Mouse (Mus musculus) myocyte (in vitro differentiated cells): ENCODE data around the gene Edaradd. TPM values are rescaled to one million over a fixed set of nuclear protein-coding genes. Genes with fewer than 3 reads are reported as not detected.
"Not testable (repeated sequence)": the region's sequence is repeated elsewhere in the genome, so short reads cannot be mapped to it uniquely, and the experiment has no call there.

ENCODE experiments used
- H3K27me3 ChIP-seq: one replicate; pipeline ENCODE4 v1.6.1; 2011; ENCODE audit not compliant: control insufficient read depth, insufficient read depth, insufficient read length
- H3K36me3 ChIP-seq: one replicate; pipeline ENCODE4 v1.6.1; 2011; ENCODE audit not compliant: control insufficient read depth, insufficient read depth
- H3K4me2 ChIP-seq: one replicate; pipeline ENCODE4 v1.6.1; 2011; ENCODE audit warnings: low read depth, control low read depth
- H3K4me3 ChIP-seq: one replicate; pipeline ENCODE4 v1.5.1; 2011; ENCODE audit warnings: mild to moderate bottlenecking, control low read depth, moderate library complexity
- H3K79me2 ChIP-seq: one replicate; pipeline ENCODE4 v1.6.1; 2011; ENCODE audit not compliant: control insufficient read depth, insufficient read depth
- H3ac ChIP-seq: one replicate; pipeline ENCODE4 v1.6.1; 2011; ENCODE audit not compliant: control insufficient read depth, insufficient read length
- CEBPB ChIP-seq: IDR thresholded peaks from 2 replicates; pipeline ENCODE4 v1.6.1; 2011; ENCODE audit warnings: mild to moderate bottlenecking, moderate library complexity; ENCODE audit not compliant: poor library complexity, insufficient read depth, severe bottlenecking
- E2F4 ChIP-seq: IDR thresholded peaks from one replicate; pipeline ENCODE4 v1.6.1; 2011; ENCODE audit warnings: mild to moderate bottlenecking, control low read depth, moderate library complexity; ENCODE audit not compliant: insufficient read depth
- MAX ChIP-seq: IDR thresholded peaks from one replicate; pipeline ENCODE4 v1.6.1; 2011; ENCODE audit warnings: low read depth, mild to moderate bottlenecking, control low read depth
- MYOD1 ChIP-seq, 3 experiments: IDR thresholded peaks; one replicate each; pipeline ENCODE4 v1.6.1; 2011; ENCODE audit warnings: control low read depth in 2 of 3, low read depth in 2 of 3, mild to moderate bottlenecking in 2 of 3, moderate library complexity in 1 of 3; ENCODE audit not compliant: insufficient read length in 2 of 3, control insufficient read depth in 1 of 3
- MYOG ChIP-seq, 3 experiments: IDR thresholded peaks; one replicate each; pipeline ENCODE4 v1.6.1; 2011; ENCODE audit warnings: control low read depth in 2 of 3, low read depth in 2 of 3, mild to moderate bottlenecking in 2 of 3; ENCODE audit not compliant: insufficient read length in 2 of 3, control insufficient read depth in 1 of 3, insufficient read depth in 1 of 3
- POLR2A ChIP-seq: IDR thresholded peaks from one replicate; pipeline ENCODE4 v1.6.1; 2011; ENCODE audit warnings: low read depth, mild to moderate bottlenecking, control low read depth, moderate library complexity; ENCODE audit not compliant: insufficient read length
- POLR2AphosphoS2 ChIP-seq: IDR thresholded peaks from one replicate; pipeline ENCODE4 v1.6.1; 2011; ENCODE audit warnings: low read depth, control low read depth; ENCODE audit not compliant: insufficient read length
- REST ChIP-seq: IDR thresholded peaks from one replicate; pipeline ENCODE4 v1.6.1; 2011; ENCODE audit warnings: mild to moderate bottlenecking, control low read depth, moderate library complexity; ENCODE audit not compliant: insufficient read depth, insufficient read length
- SRF ChIP-seq: IDR thresholded peaks from one replicate; pipeline ENCODE4 v1.6.1; 2011; ENCODE audit warnings: low read depth; ENCODE audit not compliant: control insufficient read depth, insufficient read length
- TCF12 ChIP-seq: IDR thresholded peaks from one replicate; pipeline ENCODE4 v1.6.1; 2011; ENCODE audit warnings: mild to moderate bottlenecking, control low read depth; ENCODE audit not compliant: poor library complexity, insufficient read depth, severe bottlenecking
- TCF3 ChIP-seq: IDR thresholded peaks from one replicate; pipeline ENCODE4 v1.6.1; 2011; ENCODE audit warnings: low read depth, control low read depth; ENCODE audit not compliant: insufficient read length
- USF1 ChIP-seq: IDR thresholded peaks from one replicate; pipeline ENCODE4 v1.6.1; 2011; ENCODE audit warnings: low read depth, mild to moderate bottlenecking, control low read depth, moderate library complexity
- polyA plus RNA-seq: library from polyadenylated mRNA; unstranded; fragments of >200 nt; fragmentation: generic; extraction: Trizol; gene quantifications from one replicate; pipeline ENCODE4 v1.2.1, GENCODE M21; 2012; ENCODE audit warnings: missing spikeins

Gene Edaradd
- polyA plus RNA-seq, 1 experiment, result not detected

DNA sequence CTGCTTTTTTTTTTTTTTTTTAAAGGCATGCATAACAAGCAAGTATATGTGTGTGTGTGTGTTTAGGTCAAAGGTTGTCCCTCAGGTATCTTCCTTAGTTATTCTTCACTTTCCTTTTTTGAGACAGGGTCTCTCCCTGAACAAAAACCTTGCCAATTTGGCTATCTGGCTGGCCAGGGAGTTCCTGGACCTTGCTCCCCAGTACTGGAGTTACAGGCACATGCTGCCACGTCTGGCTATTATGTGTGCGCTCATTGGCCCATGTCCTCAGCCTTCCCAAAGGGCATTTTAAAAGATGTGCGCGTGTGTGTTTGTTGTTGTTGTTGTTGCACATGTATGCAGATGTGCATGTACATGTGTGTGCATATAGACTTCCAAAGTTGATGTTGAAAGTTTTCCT lies 43.4 kb downstream of the Edaradd start:
- no peak overlapping the region for H3K4me3 ChIP-seq
- H3K27me3 ChIP-seq, result peaks cover 5% of the 10 kb centered on the region
- no peak overlapping the region for H3ac ChIP-seq
- TF ChIP-seq MAX (no peak), POLR2A (no peak), CEBPB (no peak), REST (no peak), TCF3 (no peak), E2F4 (no peak), MYOG (IDR thresholded peaks at IDR 0.05; ENCODE audit: control insufficient read depth in 1 of 3, insufficient read depth in 1 of 3, insufficient read length in 2 of 3, low read depth in 2 of 3) (no peak), SRF (no peak), POLR2AphosphoS2 (no peak), MYOD1 (IDR thresholded peaks at IDR 0.05; ENCODE audit: control insufficient read depth in 1 of 3, insufficient read length in 2 of 3, low read depth in 2 of 3) (no peak), TCF12 (no peak), USF1 (no peak)
- no peak overlapping the region for H3K4me2 ChIP-seq
- H3K79me2 ChIP-seq, result no peaks in the 10 kb centered on the region
- H3K36me3 ChIP-seq, result no peaks in the 10 kb centered on the region

- Histone ChIP-seq H3K4me2 (no peak overlapping the region), H3K4me3 (no peak overlapping the region), H3ac (no peak overlapping the region), H3K79me2 (no peaks in the 10 kb centered on the region), H3K27me3 (no peaks in the 10 kb centered on the region), H3K36me3 (no peaks in the 10 kb centered on the region)
- TF ChIP-seq TCF12 (no peak), MAX (no peak), REST (no peak), USF1 (no peak), CEBPB (no peak), MYOG (IDR thresholded peaks at IDR 0.05; ENCODE audit: control insufficient read depth in 1 of 3, insufficient read depth in 1 of 3, insufficient read length in 2 of 3, low read depth in 2 of 3) (no peak), E2F4 (no peak), TCF3 (no peak), POLR2A (no peak), MYOD1 (IDR thresholded peaks at IDR 0.05; ENCODE audit: control insufficient read depth in 1 of 3, insufficient read length in 2 of 3, low read depth in 2 of 3) (no peak), POLR2AphosphoS2 (no peak), SRF (no peak)
These were observed 45.0 kb downstream of the Edaradd start for GRCm38 (mm10) chr13:12475239-12475638.

DNA sequence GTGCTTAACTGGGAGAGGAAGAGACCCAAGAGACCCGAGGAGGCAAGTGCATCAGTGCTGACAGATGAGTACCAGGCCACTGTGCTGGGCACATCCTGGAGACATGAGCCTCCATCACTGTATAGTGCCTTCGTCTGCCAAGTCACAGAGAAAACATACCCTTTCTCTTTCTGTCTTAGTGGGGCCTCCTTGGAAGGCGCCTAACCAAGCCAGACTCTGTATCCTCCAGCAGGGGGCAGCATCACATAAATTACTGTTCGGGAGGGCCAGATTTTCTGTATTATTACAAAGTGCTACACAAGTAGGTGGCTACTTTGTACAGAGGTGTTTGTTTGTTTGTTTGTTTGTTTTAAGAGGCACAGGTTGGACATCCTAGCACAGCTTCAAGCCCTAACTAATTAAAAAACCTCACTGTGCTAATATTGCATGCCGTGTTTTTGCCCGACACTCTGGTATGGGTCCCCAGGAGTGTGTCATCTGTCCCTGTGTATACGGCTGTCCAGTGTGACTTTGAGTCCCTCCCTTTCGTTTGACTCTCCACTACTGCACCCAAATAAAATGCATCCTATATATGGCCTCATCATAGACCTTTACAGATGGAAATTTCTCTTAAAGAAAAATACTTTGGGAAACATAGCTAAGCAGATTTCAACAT lies 46.4 kb downstream of the Edaradd start:
- Histone ChIP-seq H3K79me2 (no peaks in the 10 kb centered on the region), H3K36me3 (no peaks in the 10 kb centered on the region), H3ac (no peak overlapping the region), H3K27me3 (no peaks in the 10 kb centered on the region), H3K4me3 (no peak overlapping the region), H3K4me2 (no peak overlapping the region)
- no peak for TF ChIP-seq POLR2AphosphoS2
- no peak for TF ChIP-seq MYOD1 (IDR thresholded peaks at IDR 0.05; ENCODE audit: control insufficient read depth in 1 of 3, insufficient read length in 2 of 3, low read depth in 2 of 3)
- no peak for TF ChIP-seq TCF3
- TF ChIP-seq TCF12, result no peak
- no peak for TF ChIP-seq SRF
- no peak for TF ChIP-seq CEBPB
- no peak for TF ChIP-seq REST
- no peak for TF ChIP-seq MAX
- TF ChIP-seq E2F4, result no peak
- TF ChIP-seq POLR2A, result no peak
- TF ChIP-seq MYOG (IDR thresholded peaks at IDR 0.05; ENCODE audit: control insufficient read depth in 1 of 3, insufficient read depth in 1 of 3, insufficient read length in 2 of 3, low read depth in 2 of 3), result no peak
- no peak for TF ChIP-seq USF1

GRCm38 (mm10) chr13:12468488-12468887 lies 51.8 kb downstream of the Edaradd start:
- TF ChIP-seq REST (no peak), USF1 (no peak), MYOG (IDR thresholded peaks at IDR 0.05; ENCODE audit: control insufficient read depth in 1 of 3, insufficient read depth in 1 of 3, insufficient read length in 2 of 3, low read depth in 2 of 3) (no peak), E2F4 (no peak), MYOD1 (IDR thresholded peaks at IDR 0.05; ENCODE audit: control insufficient read depth in 1 of 3, insufficient read length in 2 of 3, low read depth in 2 of 3) (no peak), POLR2A (no peak)
- Histone ChIP-seq H3K4me3 (no peak overlapping the region), H3ac (no peak overlapping the region), H3K27me3 (no peaks in the 10 kb centered on the region), H3K4me2 (no peak overlapping the region), H3K36me3 (no peaks in the 10 kb centered on the region), H3K79me2 (no peaks in the 10 kb centered on the region)

- TF ChIP-seq USF1 (no peak), POLR2A (no peak), MYOG (IDR thresholded peaks at IDR 0.05; ENCODE audit: control insufficient read depth in 1 of 3, insufficient read depth in 1 of 3, insufficient read length in 2 of 3, low read depth in 2 of 3) (no peak), TCF12 (no peak), TCF3 (no peak), POLR2AphosphoS2 (no peak), REST (no peak), SRF (no peak), CEBPB (no peak), E2F4 (no peak), MAX (no peak), MYOD1 (IDR thresholded peaks at IDR 0.05; ENCODE audit: control insufficient read depth in 1 of 3, insufficient read length in 2 of 3, low read depth in 2 of 3) (no peak)
- H3ac ChIP-seq, result no peak within 1 kb of the TSS
- H3K4me2 ChIP-seq, result no peak within 1 kb of the TSS
- H3K79me2 ChIP-seq, result peaks cover 4% of the 10 kb centered on the region
- no peak within 1 kb of the TSS for H3K4me3 ChIP-seq
- H3K27me3 ChIP-seq, result no peaks in the 10 kb centered on the region
- H3K36me3 ChIP-seq, result no peaks in the 10 kb centered on the region
These were observed 55.4 kb downstream of the Edaradd start, which contains the start of gene Lgals8 for GRCm38 (mm10) chr13:12464844-12465243. Gene Lgals8, minus strand, starts transcription at chr13:12464944.

DNA sequence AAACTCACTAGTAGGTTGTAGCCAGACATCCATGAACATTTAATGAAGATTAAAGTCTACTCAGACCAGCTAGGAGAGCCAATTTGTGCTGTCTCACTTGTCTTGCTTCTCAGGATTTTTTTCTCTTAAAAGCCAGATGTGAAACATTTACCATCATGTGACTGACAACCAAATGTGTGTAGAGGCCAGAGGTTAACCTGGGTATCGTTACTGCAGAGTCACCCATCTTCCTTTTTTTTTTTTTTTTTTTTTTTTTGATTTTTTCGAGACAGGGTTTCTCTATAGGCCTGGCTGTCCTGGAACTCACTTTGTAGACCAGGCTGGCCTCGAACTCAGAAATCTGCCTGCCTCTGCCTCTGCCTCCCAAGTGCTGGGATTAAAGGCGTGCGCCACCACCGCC lies 56.1 kb downstream of the Edaradd start:
- not testable (repeated sequence) for H3ac ChIP-seq

More for the DNA sequence above, 56.1 kb downstream of the Edaradd start:
- not testable (repeated sequence) for H3K36me3 ChIP-seq, H3K4me2 ChIP-seq, H3K27me3 ChIP-seq, H3K4me3 ChIP-seq
- H3K79me2 ChIP-seq, result peaks cover 11% of the 10 kb centered on the region
